Mouse (Mus musculus) forebrain, postnatal 0 days (tissue): ENCODE results near the gene Trib3. TPM values are rescaled to one million over a fixed set of nuclear protein-coding genes. Genes with fewer than 3 reads are reported as not detected.

Experiments
- ATAC-seq: fragments of 200-750 bp; cut with Nextera tagmentation; 2 replicates; pipeline ENCODE4 v1.8.0; 2017; ENCODE audit warnings: mild to moderate bottlenecking, moderate library complexity
- DNase-seq: peaks from one replicate; pipeline ENCODE4 v3.0.0-alpha.2; 2015
- H3K27ac ChIP-seq: fragments of 300-500 bp; sonication (generic); 2 replicates; pipeline ENCODE4 v1.5.1; 2014; ENCODE audit warnings: low read depth, mild to moderate bottlenecking, antibody characterized with exemption, low read length, moderate library complexity, mixed read lengths
- H3K27me3 ChIP-seq: fragments of 300-500 bp; sonication (generic); 2 replicates; pipeline ENCODE4 v1.6.1; 2014; ENCODE audit warnings: mild to moderate bottlenecking, low read length, mixed read lengths; ENCODE audit not compliant: insufficient read depth
- H3K36me3 ChIP-seq: fragments of 300-500 bp; sonication (generic); 2 replicates; pipeline ENCODE4 v1.6.1; 2014; ENCODE audit warnings: mild to moderate bottlenecking, moderate library complexity; ENCODE audit not compliant: insufficient read depth
- H3K4me1 ChIP-seq: fragments of 300-500 bp; sonication (generic); 2 replicates; pipeline ENCODE4 v1.6.1; 2014; ENCODE audit warnings: antibody characterized with exemption; ENCODE audit not compliant: insufficient read depth
- H3K4me2 ChIP-seq: fragments of 300-500 bp; sonication (generic); 2 replicates; pipeline ENCODE4 v1.6.1; 2014; ENCODE audit warnings: low read depth, mild to moderate bottlenecking, moderate library complexity
- H3K4me3 ChIP-seq: fragments of 300-500 bp; sonication (generic); 2 replicates; pipeline ENCODE4 v1.5.1; 2014; ENCODE audit warnings: low read depth, low read length, mixed read lengths
- H3K9ac ChIP-seq: fragments of 300-500 bp; sonication (generic); 2 replicates; pipeline ENCODE4 v1.6.1; 2014; ENCODE audit warnings: mild to moderate bottlenecking
- H3K9me3 ChIP-seq: fragments of 300-500 bp; sonication (generic); 2 replicates; pipeline ENCODE4 v1.6.1; 2016; ENCODE audit warnings: low read length
- CTCF ChIP-seq: sonication (generic); IDR thresholded peaks from 2 replicates; pipeline ENCODE4 v1.5.1; 2016; ENCODE audit warnings: antibody characterized with exemption, control low read depth, low read depth
- WGBS: fragments of 180-500 bp; shearing (Covaris S2); extraction: QIAGEN DNeasy Blood & Tissue Kit; methylation state at CpG from one replicate; pipeline ENCODE4 v1.1.7; 2014; 5-methylcytosine and 5-hydroxymethylcytosine counted together
- polyA plus RNA-seq: library from polyadenylated mRNA; unstranded; fragments of >200 nt; fragmentation: Nextera tagmentation; extraction: Ambion mirVana; gene quantifications from 2 replicates; pipeline ENCODE4 v1.2.1, GENCODE M21; 2015
- total RNA-seq: library from RNA; depleted of rRNA; stranded (reverse); fragments of >200 nt; gene quantifications from 2 replicates; pipeline ENCODE4 v1.2.3, GENCODE M21; 2014

Gene Trib3
- total and polyA plus RNA-seq, 2 experiments from 2014 or later = 1.3 to 2.0 TPM

DNA sequence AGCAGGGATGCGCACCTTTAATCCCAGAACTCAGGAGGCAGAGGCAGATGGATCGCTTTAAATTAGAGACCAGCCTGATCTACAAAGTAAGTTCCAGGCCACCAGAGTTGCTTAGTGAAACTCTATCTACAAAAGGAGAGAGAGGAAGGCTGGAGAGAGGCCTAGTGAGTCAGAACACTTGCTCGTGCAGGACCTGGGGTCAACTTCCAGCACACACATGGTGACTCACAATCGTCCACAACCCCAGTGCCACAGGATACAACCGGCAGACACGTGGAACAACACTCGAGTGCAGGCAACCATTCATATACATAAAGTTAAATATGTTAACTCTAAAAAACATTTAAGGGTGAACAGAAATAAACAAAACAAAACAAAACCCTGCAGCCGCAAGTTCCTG lies 17.2 kb downstream of the Trib3 start:
- WGBS = 91% methylated on average over 8 of the region's 8 CpGs
- no peaks in the 10 kb centered on the region for H3K27me3 ChIP-seq
- DNase-seq = no peak
- peaks cover 11% of the 10 kb centered on the region for H3K4me1 ChIP-seq
- no peak overlapping the region for H3K4me3 ChIP-seq
- peaks cover 70% of the 10 kb centered on the region for H3K36me3 ChIP-seq
- H3K9ac ChIP-seq = no peak overlapping the region
- no peak for TF ChIP-seq CTCF
- no peak for ATAC-seq
- no peak overlapping the region for H3K4me2 ChIP-seq
- no peaks in the 10 kb centered on the region for H3K9me3 ChIP-seq
- no peak overlapping the region for H3K27ac ChIP-seq

DNA sequence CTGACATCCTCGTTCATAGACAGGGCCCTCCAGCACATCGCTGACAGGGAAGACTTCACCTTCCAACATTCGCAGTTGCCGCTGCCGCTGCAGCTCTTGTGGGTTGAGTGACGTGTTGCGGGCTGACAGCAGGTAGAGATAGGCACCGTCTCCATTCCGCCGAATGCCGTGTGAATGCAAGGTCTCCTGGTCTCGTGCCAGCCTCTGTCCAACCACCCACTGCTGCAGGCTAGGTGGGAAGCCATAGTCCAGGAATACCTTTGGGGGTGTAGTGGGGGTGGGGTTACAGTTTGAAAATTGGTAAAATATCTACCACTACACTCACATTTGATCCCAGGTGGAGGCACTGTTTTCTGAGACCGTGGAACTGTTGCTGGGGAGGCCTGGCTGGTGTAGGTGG lies 17.7 kb downstream of the Trib3 start:
- DNase-seq (no peak), ATAC-seq (no peak)
- WGBS = 91% methylated on average over 13 of the region's 13 CpGs
- peaks cover 8% of the 10 kb centered on the region for H3K4me1 ChIP-seq
- no peaks in the 10 kb centered on the region for H3K27me3 ChIP-seq
- no peak for TF ChIP-seq CTCF
- H3K27ac ChIP-seq = no peak overlapping the region
- no peaks in the 10 kb centered on the region for H3K9me3 ChIP-seq
- H3K9ac ChIP-seq = no peak overlapping the region
- H3K4me2 ChIP-seq = no peak overlapping the region
- H3K4me3 ChIP-seq = no peak overlapping the region
- peaks cover 73% of the 10 kb centered on the region for H3K36me3 ChIP-seq

DNA sequence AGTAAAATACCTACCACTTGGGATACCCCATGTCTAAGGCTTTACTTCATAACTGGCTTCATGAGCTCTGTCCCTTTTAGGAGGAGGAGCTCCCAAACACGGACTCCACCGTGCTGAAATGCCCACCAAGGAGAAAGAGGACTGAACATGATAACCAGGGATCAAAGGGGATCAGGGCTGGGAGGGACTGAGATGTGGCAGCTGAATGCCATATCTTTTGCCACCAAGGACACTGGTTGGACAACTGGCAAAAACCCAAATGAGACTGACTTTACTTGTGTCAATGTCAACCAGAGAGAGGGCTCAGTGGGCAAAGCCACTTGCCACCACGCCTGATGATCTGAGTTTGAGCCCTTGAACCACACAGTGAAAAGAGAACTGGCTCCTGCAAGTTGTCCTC lies 19.0 kb downstream of the Trib3 start:
- 98% methylated on average over 3 of the region's 3 CpGs for WGBS
- H3K36me3 ChIP-seq = peaks cover 73% of the 10 kb centered on the region

DNA sequence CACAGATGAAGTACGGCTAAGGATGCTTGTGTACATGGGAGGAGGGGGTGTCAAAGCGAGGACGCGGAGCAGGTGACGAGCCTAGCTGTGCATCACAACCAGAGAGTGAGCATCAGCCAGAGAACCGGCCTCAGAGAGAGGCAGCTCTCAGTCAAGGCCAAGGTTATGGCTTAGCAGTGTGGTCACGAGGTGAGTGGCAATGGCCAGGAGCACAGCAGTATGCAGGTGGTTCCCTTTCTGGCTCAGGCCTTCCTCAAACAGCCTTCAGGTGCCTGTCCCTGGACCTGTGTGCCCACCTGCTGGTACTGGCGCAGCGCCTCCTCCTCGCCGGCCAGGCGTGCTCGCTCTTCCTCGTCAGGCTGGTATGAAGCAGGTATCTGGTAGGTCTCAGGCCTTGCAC lies 19.9 kb downstream of the Trib3 start:
- H3K4me2 ChIP-seq = no peak overlapping the region
- DNase-seq (no peak), ATAC-seq (no peak)
- H3K4me3 ChIP-seq = no peak overlapping the region
- TF ChIP-seq CTCF = no peak
- H3K9ac ChIP-seq = no peak overlapping the region
- no peaks in the 10 kb centered on the region for H3K9me3 ChIP-seq
- no peaks in the 10 kb centered on the region for H3K4me1 ChIP-seq
- no peak overlapping the region for H3K27ac ChIP-seq
- H3K27me3 ChIP-seq = no peaks in the 10 kb centered on the region
- WGBS = 96% methylated on average over 14 of the region's 14 CpGs
- H3K36me3 ChIP-seq = peaks cover 72% of the 10 kb centered on the region

More for the DNA sequence above, 19.0 kb downstream of the Trib3 start:
- H3K4me3 ChIP-seq = no peak overlapping the region
- no peak overlapping the region for H3K27ac ChIP-seq
- DNase-seq (no peak), ATAC-seq (no peak)
- no peak overlapping the region for H3K4me2 ChIP-seq
- H3K9me3 ChIP-seq = no peaks in the 10 kb centered on the region
- H3K9ac ChIP-seq = no peak overlapping the region
- H3K27me3 ChIP-seq = no peaks in the 10 kb centered on the region
- no peak for TF ChIP-seq CTCF
- H3K4me1 ChIP-seq = no peaks in the 10 kb centered on the region

DNA sequence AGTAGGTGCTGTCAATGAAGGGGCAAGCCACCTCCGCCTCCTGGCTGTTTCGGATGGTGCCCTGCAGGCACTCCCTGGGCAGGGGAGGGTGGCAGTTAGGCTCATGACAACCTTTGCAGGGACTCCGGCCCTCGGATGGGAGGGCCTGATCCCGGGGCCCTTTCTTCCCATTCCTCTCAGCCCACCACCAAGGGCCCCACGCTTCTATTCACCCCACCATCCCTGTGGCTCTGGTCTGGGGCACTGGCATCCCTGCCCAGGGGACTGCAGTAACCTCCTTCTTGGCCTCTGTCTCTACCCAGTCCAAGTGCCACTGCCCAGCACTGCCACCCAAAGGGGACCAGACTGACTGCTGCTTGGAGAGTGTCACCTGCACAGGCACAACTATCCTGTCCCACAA lies 21.6 kb downstream of the Trib3 start:
- H3K4me1 ChIP-seq = no peaks in the 10 kb centered on the region
- H3K27ac ChIP-seq = no peak overlapping the region
- no peak for TF ChIP-seq CTCF
- H3K9ac ChIP-seq = no peak overlapping the region
- H3K27me3 ChIP-seq = no peaks in the 10 kb centered on the region
- WGBS = 95% methylated on average over 6 of the region's 6 CpGs
- H3K4me3 ChIP-seq = no peak overlapping the region
- H3K4me2 ChIP-seq = no peak overlapping the region
- no peak for ATAC-seq
- H3K9me3 ChIP-seq = no peaks in the 10 kb centered on the region
- DNase-seq = no peak
- peaks cover 77% of the 10 kb centered on the region for H3K36me3 ChIP-seq

DNA sequence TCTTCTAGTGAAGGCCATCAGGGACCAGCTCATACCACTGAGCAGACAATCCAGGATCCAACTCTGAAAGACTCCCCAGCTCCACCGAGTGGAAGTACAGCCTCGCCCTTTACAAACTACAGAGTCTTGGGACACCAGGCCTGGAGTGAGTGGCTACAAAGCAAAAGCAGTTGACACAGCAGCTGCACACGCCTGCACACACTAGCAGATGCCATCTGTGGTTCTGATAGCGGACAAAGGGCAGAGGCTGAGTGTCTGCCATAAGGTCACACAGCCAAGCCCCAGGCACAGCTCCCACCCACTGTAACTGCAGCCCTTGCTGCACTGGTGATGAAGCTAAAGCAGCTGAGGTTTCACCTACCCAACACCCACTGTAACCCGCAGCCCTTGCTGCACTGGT lies 22.3 kb downstream of the Trib3 start:
- H3K4me2 ChIP-seq = no peak overlapping the region
- H3K9me3 ChIP-seq = no peaks in the 10 kb centered on the region
- H3K27me3 ChIP-seq = no peaks in the 10 kb centered on the region
- H3K4me3 ChIP-seq = no peak overlapping the region
- H3K36me3 ChIP-seq = peaks cover 74% of the 10 kb centered on the region
- 90% methylated on average over 5 of the region's 5 CpGs for WGBS
- no peak overlapping the region for H3K27ac ChIP-seq
- H3K4me1 ChIP-seq = no peaks in the 10 kb centered on the region
- ATAC-seq (no peak), DNase-seq (no peak)
- TF ChIP-seq CTCF = no peak
- H3K9ac ChIP-seq = no peak overlapping the region

DNA sequence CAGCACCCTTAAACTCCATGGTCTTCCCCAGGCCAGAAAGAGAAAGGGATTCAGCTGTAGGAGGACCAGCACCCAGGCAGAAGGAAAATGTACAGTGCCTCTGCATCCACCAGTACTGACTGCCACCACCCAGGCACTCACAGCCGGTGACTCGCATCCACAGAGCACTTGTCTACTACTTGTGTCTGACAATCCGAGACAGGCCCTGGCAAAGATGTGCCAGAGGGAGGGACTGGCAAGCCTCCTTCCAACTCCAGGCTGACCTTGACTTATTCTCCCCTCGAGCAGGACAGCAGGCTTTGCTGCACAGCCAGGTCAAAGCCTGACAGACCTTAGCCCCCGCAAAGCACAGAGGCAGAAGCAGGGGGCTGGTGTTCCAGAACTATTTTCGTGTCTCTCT lies 26.8 kb downstream of the Trib3 start:
- ATAC-seq (no peak), DNase-seq (no peak)
- Histone ChIP-seq H3K27ac (no peak overlapping the region), H3K36me3 (peaks cover 72% of the 10 kb centered on the region), H3K27me3 (no peaks in the 10 kb centered on the region), H3K9ac (no peak overlapping the region), H3K4me3 (no peak overlapping the region), H3K9me3 (no peaks in the 10 kb centered on the region), H3K4me2 (no peak overlapping the region), H3K4me1 (no peaks in the 10 kb centered on the region)
- TF ChIP-seq CTCF = no peak
- WGBS = 82% methylated on average over 6 of the region's 6 CpGs

DNA sequence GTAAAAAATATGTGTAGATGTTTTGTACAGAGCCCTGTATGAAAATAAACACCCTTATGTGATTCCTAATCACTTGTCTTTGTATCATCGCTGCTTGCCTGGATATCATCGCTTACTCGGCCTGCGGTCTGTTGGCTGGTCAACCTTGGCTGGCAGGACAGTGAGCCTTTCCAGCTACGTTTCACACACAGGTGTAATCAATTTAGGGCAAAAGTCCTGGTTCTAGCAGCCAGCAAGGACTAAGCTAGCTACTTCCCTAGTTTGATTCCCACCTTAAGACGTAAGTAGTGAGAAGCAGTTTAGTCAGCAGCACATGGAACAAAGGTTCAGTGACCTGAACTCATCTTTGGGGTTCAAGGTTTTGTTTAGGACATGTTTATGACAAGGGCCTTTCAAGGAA lies 29.9 kb downstream of the Trib3 start:
- Histone ChIP-seq H3K27me3 (no peaks in the 10 kb centered on the region), H3K4me3 (no peak overlapping the region), H3K4me2 (no peak overlapping the region), H3K27ac (no peak overlapping the region), H3K9ac (no peak overlapping the region), H3K4me1 (no peaks in the 10 kb centered on the region), H3K9me3 (no peaks in the 10 kb centered on the region), H3K36me3 (peaks cover 91% of the 10 kb centered on the region)
- DNase-seq (no peak), ATAC-seq (no peak)
- 89% methylated on average over 6 of the region's 6 CpGs for WGBS
- no peak for TF ChIP-seq CTCF
